Mouse (Mus musculus) A20 (cell line): ENCODE measurements at regions not wholly inside any gene's neighbourhood (a gene's known extent, or its start where the extent isn't known, plus 50 kb on each side); places are given as distances from the start of the nearest gene placed in this dataset.

Experiments used
- DNase-seq: peaks from one replicate; pipeline ENCODE4 v3.0.0-alpha.2; 2011; ENCODE audit warnings: low read depth, low spot score

- no peak for DNase-seq
Observed at GRCm38 (mm10) chr13:102127933-102128430, 360.0 kb upstream of the Pik3r1 start.

GRCm38 (mm10) chr13:102131459-102131858 lies 363.4 kb upstream of the Pik3r1 start:
- no peak for DNase-seq

GRCm38 (mm10) chr13:102132154-102132553 lies 364.1 kb upstream of the Pik3r1 start:
- DNase-seq = no peak

GRCm38 (mm10) chr13:102132696-102133095 lies 364.7 kb upstream of the Pik3r1 start:
- DNase-seq = no peak

- DNase-seq = no peak
Observed at GRCm38 (mm10) chr13:102135210-102135609, 367.2 kb upstream of the Pik3r1 start.

- DNase-seq = no peak
Observed at GRCm38 (mm10) chr13:102142986-102143385, 375.0 kb upstream of the Pik3r1 start.

GRCm38 (mm10) chr13:102143848-102144247 lies 375.8 kb upstream of the Pik3r1 start:
- DNase-seq = no peak

- DNase-seq = no peak
Observed at GRCm38 (mm10) chr13:102148039-102148438, 380.0 kb upstream of the Pik3r1 start.

GRCm38 (mm10) chr13:102153785-102154608 lies 386.0 kb upstream of the Pik3r1 start:
- no peak for DNase-seq

- DNase-seq = no peak
Observed at GRCm38 (mm10) chr13:102154609-102154899, 386.5 kb upstream of the Pik3r1 start.

- no peak for DNase-seq
Observed at GRCm38 (mm10) chr13:102157369-102158130, 389.5 kb upstream of the Pik3r1 start.

GRCm38 (mm10) chr13:102173382-102174234 lies 405.6 kb upstream of the Pik3r1 start:
- DNase-seq = no peak

GRCm38 (mm10) chr13:102174431-102174830 lies 406.4 kb upstream of the Pik3r1 start:
- DNase-seq = no peak

GRCm38 (mm10) chr13:102174896-102175295 lies 406.9 kb upstream of the Pik3r1 start:
- no peak for DNase-seq

- DNase-seq = no peak
Observed at GRCm38 (mm10) chr13:102175406-102175805, 407.4 kb upstream of the Pik3r1 start.

- no peak for DNase-seq
Observed at GRCm38 (mm10) chr13:102176456-102176855, 408.4 kb upstream of the Pik3r1 start.

- DNase-seq = no peak
Observed at GRCm38 (mm10) chr13:102194716-102195115, 426.7 kb upstream of the Pik3r1 start.

- DNase-seq = no peak
Observed at GRCm38 (mm10) chr13:102202301-102202700, 434.3 kb upstream of the Pik3r1 start.

GRCm38 (mm10) chr13:102218486-102218885 lies 450.5 kb upstream of the Pik3r1 start:
- no peak for DNase-seq

GRCm38 (mm10) chr13:102231048-102231447 lies 462.3 kb upstream of the Cd180 start:
- no peak for DNase-seq

- no peak for DNase-seq
Observed at GRCm38 (mm10) chr13:102232291-102232936, 460.9 kb upstream of the Cd180 start.
